Mouse (Mus musculus): ENCODE results near the gene 1700016H13Rik.
A peak's percentile ranks its signal among the peaks of the same experiment; 100 is the strongest.

Gene 1700016H13Rik

GRCm38 (mm10) chr5:103655346-103656118, at the start of gene 1700016H13Rik:
1700016H13Rik (minus strand) TSS chr5:103656010.
- no peak for DNase-seq (ENCODE audit: low read depth, low spot score)

GRCm38 (mm10) chr5:103705331-103705730, 49.5 kb upstream of the 1700016H13Rik start:
- DNase-seq (ENCODE audit: low read depth, low spot score) = no peak

GRCm38 (mm10) chr5:103702527-103702926, 46.7 kb upstream of the 1700016H13Rik start:
- no peak for DNase-seq (ENCODE audit: low read depth, low spot score)

- DNase-seq (ENCODE audit: low read depth, low spot score) = no peak
Observed at GRCm38 (mm10) chr5:103701466-103701865, 45.7 kb upstream of the 1700016H13Rik start.

GRCm38 (mm10) chr5:103700661-103701060, 44.9 kb upstream of the 1700016H13Rik start:
- no peak for DNase-seq (ENCODE audit: low read depth, low spot score)

- DNase-seq (ENCODE audit: low read depth, low spot score) = peak; percentile 53
Observed at GRCm38 (mm10) chr5:103699537-103699936, 43.7 kb upstream of the 1700016H13Rik start.

- DNase-seq (ENCODE audit: low read depth, low spot score) = no peak
Observed at GRCm38 (mm10) chr5:103698577-103698976, 42.8 kb upstream of the 1700016H13Rik start.

GRCm38 (mm10) chr5:103697875-103698491, 42.2 kb upstream of the 1700016H13Rik start:
- no peak for DNase-seq (ENCODE audit: low read depth, low spot score)

- no peak for DNase-seq (ENCODE audit: low read depth, low spot score)
Observed at GRCm38 (mm10) chr5:103694094-103694493, 38.3 kb upstream of the 1700016H13Rik start.

GRCm38 (mm10) chr5:103693041-103693641, 37.3 kb upstream of the 1700016H13Rik start:
- no peak for DNase-seq (ENCODE audit: low read depth, low spot score)

GRCm38 (mm10) chr5:103692531-103693040, 36.8 kb upstream of the 1700016H13Rik start:
- DNase-seq (ENCODE audit: low read depth, low spot score) = no peak

GRCm38 (mm10) chr5:103691624-103692530, 36.1 kb upstream of the 1700016H13Rik start, which contains the start of gene Aff1:
Aff1 (plus strand) TSS chr5:103692374.
- peak; percentile 73 for DNase-seq (ENCODE audit: low read depth, low spot score)

GRCm38 (mm10) chr5:103691171-103691570, 35.4 kb upstream of the 1700016H13Rik start:
- DNase-seq (ENCODE audit: low read depth, low spot score) = no peak

GRCm38 (mm10) chr5:103690190-103690589, 34.4 kb upstream of the 1700016H13Rik start:
- no peak for DNase-seq (ENCODE audit: low read depth, low spot score)

GRCm38 (mm10) chr5:103689645-103690044, 33.8 kb upstream of the 1700016H13Rik start:
- DNase-seq (ENCODE audit: low read depth, low spot score) = no peak

GRCm38 (mm10) chr5:103681824-103682223, 26.0 kb upstream of the 1700016H13Rik start:
- DNase-seq (ENCODE audit: low read depth, low spot score) = no peak

- peak; percentile 61 for DNase-seq (ENCODE audit: low read depth, low spot score)
Observed at GRCm38 (mm10) chr5:103680381-103680780, 24.6 kb upstream of the 1700016H13Rik start.

- no peak for DNase-seq (ENCODE audit: low read depth, low spot score)
Observed at GRCm38 (mm10) chr5:103678974-103679373, 23.2 kb upstream of the 1700016H13Rik start.

- no peak for DNase-seq (ENCODE audit: low read depth, low spot score)
Observed at GRCm38 (mm10) chr5:103677894-103678293, 22.1 kb upstream of the 1700016H13Rik start.

- no peak for DNase-seq (ENCODE audit: low read depth, low spot score)
Observed at GRCm38 (mm10) chr5:103676289-103676881, 20.6 kb upstream of the 1700016H13Rik start.

- DNase-seq (ENCODE audit: low read depth, low spot score) = no peak
Observed at GRCm38 (mm10) chr5:103674482-103674881, 18.7 kb upstream of the 1700016H13Rik start.
